Mouse (Mus musculus) frontal cortex, adult 2 months (tissue): ENCODE measurements around the gene Crnkl1. TPM values are rescaled to one million over a fixed set of nuclear protein-coding genes. Genes with fewer than 3 reads are reported as not detected.

Experiments used
- DNase-seq, 2 experiments: peaks; one replicate each; pipeline ENCODE4 v3.0.0; 2022; ENCODE audit warnings: low spot score in 1 of 2; ENCODE audit errors: extremely low spot score in 1 of 2
- polyA plus RNA-seq: library from polyadenylated mRNA; depleted of rRNA; stranded (reverse); fragments of >200 nt; gene quantifications from 2 replicates; pipeline ENCODE4 v1.2.3, GENCODE M21; 2012; rRNA removed

The Crnkl1 gene
- polyA plus RNA-seq: 10.1 and 11.8 TPM in 2 replicates

GRCm38 (mm10) chr2:145934339-145935231 lies at the start of gene Crnkl1, which contains the start of gene Cfap61:
TSS of gene Crnkl1 (minus strand) at chr2:145935014.
TSS of gene Cfap61 (plus strand) at chr2:145934784.
- DNase-seq: peak; percentile 90 to 95

DNA sequence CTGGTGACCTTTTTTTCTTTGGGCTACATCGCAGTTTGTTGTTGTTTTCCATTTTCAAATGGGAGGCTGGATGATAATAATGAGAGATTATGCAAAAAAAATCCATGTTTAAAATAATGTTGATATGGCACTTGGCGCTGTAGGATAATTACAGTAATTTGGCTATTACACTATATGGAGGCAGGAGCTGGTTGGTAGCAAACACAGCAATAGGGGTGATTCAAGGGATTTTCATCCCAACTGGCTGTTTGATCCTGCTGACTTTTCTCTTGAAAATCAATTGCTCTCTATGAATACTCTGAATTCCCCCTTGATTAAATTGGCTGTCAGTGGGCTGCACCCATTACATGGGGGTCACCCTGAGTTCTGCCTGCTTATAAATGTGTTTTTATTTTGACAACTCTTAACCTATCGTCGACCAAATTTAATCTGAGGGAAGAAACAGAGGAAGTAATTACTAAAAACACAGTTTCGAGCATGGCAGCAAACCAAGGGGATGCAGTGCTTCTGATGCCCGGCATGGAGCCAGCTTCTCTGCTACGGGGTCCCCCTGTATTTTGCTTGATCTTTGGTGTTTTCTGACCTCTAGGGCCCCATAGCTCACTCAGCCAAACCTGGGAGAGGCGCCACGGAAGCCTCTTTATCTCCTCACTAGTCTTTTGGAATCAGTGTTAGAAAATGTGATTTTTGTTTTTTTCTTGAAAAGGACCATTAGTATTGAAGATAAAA lies 47.7 kb upstream of the Crnkl1 start:
- DNase-seq: no peak

DNA sequence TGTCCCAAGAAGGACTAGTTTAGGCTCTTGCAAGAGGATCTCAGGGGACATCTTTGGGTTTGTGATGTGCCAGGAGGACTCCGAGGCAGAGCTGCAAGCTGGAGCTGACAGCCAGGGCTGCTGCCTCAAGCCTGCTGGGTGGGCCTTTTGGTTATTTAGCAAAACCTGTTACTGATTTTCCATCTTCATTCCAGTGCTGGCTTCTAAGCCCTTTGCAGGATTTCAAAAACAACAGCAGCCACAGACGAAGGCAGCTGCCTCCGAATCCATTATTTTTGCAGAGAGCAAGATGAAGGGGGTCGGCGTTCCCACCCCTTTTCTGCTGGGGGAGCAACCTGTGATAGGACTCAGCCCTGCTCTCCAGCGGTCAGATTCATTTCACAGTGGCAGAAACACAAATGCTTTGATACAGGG lies 46.9 kb upstream of the Crnkl1 start:
- DNase-seq: no peak

GRCm38 (mm10) chr2:145980881-145981280 lies 46.1 kb upstream of the Crnkl1 start:
- DNase-seq: no peak

DNA sequence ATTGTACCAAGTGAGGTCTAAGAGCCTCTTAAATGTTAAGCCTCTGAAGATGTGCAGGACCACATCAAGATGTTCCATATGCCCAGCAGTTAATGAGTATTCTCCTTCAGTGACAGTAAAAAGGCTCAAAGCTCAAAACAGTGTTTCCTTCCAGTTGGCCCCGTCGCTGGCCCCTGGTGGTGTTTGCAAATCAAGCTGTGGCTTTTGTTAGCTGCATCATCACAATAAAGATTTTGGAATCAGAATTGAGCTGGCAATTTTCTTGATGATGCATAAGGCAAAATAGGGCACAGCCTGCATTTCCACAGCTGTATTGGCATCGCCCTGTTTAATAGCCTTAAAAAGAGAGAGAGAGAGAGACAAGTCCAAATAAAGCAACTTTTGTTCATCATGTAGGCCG lies 44.8 kb upstream of the Crnkl1 start:
- no peak for DNase-seq

DNA sequence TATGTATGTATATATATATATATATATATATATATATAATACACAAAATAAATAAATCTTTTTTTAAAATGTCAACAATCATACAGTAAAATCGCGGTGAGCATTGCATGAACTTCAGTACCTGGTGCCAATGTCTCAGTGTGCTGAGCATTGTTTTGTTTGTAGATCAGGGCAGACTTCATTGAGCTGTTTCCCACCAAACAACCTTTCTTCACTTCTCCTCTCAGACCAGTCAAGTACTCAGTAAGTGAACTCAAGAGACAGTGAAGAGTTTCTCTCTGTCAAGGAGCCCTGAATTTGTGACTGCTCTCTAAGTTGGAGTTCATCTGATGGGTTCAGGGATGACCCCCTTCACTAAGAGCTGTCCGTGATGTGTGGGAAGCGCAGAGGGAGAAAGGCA lies 37.8 kb upstream of the Crnkl1 start:
- DNase-seq: no peak

GRCm38 (mm10) chr2:145971237-145972010 lies 36.6 kb upstream of the Crnkl1 start:
- DNase-seq: no peak

DNA sequence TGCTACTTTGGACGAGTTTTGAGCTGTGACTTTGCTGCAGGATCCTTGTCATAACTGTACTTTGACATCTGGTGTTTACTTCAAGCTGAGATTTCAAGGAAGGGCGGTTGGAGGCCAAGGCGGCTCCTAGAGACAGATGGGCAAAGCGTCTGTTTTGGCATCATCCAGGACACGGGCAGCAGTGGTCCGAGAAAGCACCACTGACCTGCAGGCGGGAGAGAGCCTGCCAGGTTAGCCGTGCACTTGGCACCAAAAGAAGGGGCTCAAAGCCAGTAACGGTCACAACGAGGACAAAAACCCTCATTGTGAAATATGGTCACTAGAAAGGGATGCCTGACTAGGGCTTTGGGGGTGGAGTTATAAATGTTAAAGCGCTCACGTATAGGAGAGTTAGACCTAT lies 35.9 kb upstream of the Crnkl1 start:
- DNase-seq: no peak

GRCm38 (mm10) chr2:145961861-145962260 lies 27.0 kb upstream of the Crnkl1 start:
- DNase-seq: no peak

DNA sequence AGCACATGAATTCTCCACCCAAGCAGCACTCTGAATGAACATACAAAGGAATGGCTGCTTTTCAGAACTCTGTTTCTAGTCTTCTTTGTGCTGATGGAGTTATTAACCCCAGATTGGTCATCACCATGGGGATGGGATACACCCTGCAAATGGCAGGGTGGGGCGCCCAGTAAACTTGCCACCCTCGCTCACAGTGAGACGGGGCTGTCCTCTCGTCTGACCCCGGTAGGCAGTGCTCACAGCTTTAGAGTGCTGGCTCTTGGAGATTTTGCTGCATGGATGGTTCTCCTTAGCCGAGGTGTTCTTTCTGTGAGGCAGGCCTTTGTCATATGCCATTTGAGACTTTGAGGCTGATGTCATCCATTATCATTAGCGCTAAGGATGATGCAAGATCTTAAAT lies 23.7 kb upstream of the Crnkl1 start:
- DNase-seq: no peak

- DNase-seq: no peak
Measured at GRCm38 (mm10) chr2:145958097-145958496, 23.3 kb upstream of the Crnkl1 start.

GRCm38 (mm10) chr2:145957450-145957849 lies 22.6 kb upstream of the Crnkl1 start:
- DNase-seq: peak in 1 of 2 experiments; percentile 59

DNA sequence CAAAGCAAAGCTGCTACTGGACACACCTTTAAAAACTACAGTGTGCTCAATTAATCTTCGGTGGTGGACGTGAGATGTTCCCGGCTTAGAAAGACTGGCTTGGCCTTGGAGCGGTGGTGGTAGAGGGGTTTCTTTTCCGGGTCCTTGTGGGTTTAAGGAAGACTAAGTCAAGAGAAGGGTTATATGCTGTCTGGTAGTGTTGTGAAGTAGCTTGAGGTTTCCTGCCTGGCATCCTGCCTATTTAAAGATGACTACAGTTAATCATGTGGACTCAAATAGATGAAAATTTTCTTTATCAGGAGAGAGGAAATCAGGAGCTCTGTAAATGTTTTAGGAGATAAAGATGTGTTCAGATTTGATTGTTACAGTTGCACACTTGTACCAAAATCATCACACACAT lies 21.5 kb upstream of the Crnkl1 start:
- no peak for DNase-seq

DNA sequence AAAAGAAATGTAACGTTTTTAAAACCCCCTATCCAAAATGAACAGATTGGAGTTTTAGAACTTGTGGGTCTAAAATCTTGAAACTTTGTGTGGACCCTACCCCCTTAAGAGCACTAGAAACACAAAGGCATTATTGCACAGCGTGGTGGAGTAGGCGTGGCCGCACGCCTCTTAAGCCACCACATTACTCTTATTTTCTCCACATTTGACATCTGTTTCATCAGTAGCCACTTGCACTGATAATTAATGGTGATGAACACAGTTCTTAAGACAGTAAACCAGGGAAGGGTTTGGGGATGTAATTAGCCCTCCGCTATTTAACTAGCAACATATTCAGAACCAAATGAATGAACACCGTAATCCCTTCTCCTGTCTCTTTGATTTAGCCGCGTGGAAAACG lies 21.0 kb upstream of the Crnkl1 start:
- DNase-seq: no peak

DNA sequence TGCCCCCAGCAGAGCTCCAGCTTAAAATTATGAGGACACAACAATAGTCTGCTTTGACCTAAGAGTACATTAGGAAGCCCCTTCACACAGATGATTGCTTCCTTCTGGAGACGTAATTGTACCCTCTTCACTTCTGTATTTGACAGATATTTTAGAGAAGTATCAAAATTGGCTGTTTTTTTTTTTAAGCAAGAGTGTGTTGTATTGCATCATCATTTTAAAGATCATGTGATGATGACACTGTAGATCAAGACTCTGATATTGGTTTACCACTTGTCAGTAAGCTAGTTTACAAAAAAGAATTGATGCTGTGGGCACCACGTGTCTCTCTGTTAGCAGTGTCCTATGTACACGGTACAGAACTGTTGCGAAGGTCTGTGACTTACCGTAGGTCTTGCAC lies 17.9 kb upstream of the Crnkl1 start:
- DNase-seq: no peak

DNA sequence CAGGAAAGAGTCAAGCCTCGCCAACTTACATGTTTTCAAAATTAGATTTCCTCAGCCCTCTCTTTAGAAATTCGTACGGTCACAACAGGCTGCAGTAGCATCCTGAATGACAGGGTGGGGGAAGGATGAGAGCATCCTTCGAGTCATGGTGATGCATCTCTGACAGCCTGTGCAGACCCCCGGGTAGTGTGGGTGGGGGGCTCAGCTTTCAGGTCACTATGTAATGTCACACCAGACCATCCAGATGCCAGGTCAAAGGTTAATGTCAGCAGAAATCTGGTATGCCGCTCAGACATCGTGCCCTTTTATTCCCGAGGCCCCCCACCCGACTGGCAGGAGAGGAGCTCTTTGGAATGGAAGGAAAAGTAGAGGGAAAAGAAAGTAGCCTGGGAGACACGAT lies 15.4 kb upstream of the Crnkl1 start:
- DNase-seq: no peak

GRCm38 (mm10) chr2:145949475-145950068 lies 14.8 kb upstream of the Crnkl1 start:
- no peak for DNase-seq

GRCm38 (mm10) chr2:145948402-145948954 lies 13.7 kb upstream of the Crnkl1 start:
- DNase-seq: no peak

DNA sequence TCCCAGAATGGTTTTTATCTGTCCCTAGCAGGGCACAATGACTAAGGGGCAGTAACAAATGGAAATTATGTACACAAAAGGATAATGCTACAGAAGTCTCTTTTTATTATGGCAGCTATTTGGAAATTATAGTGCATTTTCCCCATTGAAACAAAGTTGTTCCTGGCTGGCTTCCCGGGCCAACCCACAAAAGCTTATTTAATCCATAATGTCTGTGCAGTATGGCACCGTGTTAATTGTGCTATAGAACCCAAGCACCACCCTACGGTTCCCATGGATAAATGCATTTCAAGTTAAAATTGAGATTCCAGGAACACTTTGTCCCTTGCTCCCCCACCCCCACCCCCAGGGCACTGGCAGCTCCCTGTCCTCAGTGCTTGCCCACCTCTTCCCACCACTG lies 9.5 kb upstream of the Crnkl1 start:
- peak in 1 of 2 experiments; percentile 55 for DNase-seq

DNA sequence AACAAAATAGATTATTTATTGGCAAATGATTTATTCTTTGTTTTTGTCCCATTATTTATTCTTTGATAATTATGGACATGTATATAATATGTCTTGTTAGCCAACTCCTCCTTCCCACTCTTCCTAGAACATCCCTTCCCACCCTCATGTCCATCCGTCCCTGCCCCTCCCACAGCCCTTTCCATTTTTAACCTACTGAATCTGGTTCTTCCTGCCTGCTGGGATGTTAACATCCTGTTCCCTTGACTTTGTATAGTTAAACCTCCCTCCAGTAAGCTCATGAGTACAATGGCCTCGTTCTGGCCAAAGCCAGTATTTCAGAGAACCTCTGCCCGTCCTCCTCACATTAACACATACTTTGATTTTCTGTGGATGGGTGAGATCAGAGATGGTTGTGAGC lies 6.6 kb upstream of the Crnkl1 start:
- no peak for DNase-seq
